Mouse (Mus musculus) lung, embryonic 15.5 days (tissue): ENCODE data around the gene Tfeb. TPM values are rescaled to one million over a fixed set of nuclear protein-coding genes. Genes with fewer than 3 reads are reported as not detected.

Experiments
- ATAC-seq: fragments of 200-750 bp; cut with Nextera tagmentation; 2 replicates; pipeline ENCODE4 v1.8.0; 2017; ENCODE audit warnings: moderate number of reproducible peaks, borderline replicate concordance; ENCODE audit not compliant: low FRiP score, low TSS enrichment; ENCODE audit errors: extremely low read depth
- H3K27ac ChIP-seq: fragments of 300-500 bp; sonication (generic); 2 replicates; pipeline ENCODE4 v1.5.1; 2015; ENCODE audit warnings: moderate library complexity, mild to moderate bottlenecking, inconsistent platforms
- H3K27me3 ChIP-seq: fragments of 300-500 bp; sonication (generic); 2 replicates; pipeline ENCODE4 v1.6.1; 2015; ENCODE audit warnings: inconsistent platforms
- H3K36me3 ChIP-seq: fragments of 300-500 bp; sonication (generic); 2 replicates; pipeline ENCODE4 v1.6.1; 2015; ENCODE audit warnings: inconsistent platforms
- H3K4me1 ChIP-seq: fragments of 300-500 bp; sonication (generic); 2 replicates; pipeline ENCODE4 v1.6.1; 2015; ENCODE audit warnings: inconsistent platforms
- H3K4me2 ChIP-seq: fragments of 300-500 bp; sonication (generic); 2 replicates; pipeline ENCODE4 v1.6.1; 2015; ENCODE audit warnings: inconsistent platforms, mild to moderate bottlenecking, moderate library complexity
- H3K4me3 ChIP-seq: fragments of 300-500 bp; sonication (generic); 2 replicates; pipeline ENCODE4 v1.5.1; 2015; ENCODE audit warnings: mild to moderate bottlenecking, inconsistent platforms
- H3K9ac ChIP-seq: fragments of 300-500 bp; sonication (generic); 2 replicates; pipeline ENCODE4 v1.6.1; 2015; ENCODE audit warnings: inconsistent platforms
- H3K9me3 ChIP-seq: fragments of 300-500 bp; sonication (generic); 2 replicates; pipeline ENCODE4 v1.6.1; 2016; ENCODE audit warnings: inconsistent platforms
- WGBS: fragments of 180-500 bp; shearing (Covaris S2); methylation state at CpG from one replicate; pipeline ENCODE4 v1.1.7; 2015; 5-methylcytosine and 5-hydroxymethylcytosine counted together
- polyA plus RNA-seq: library from polyadenylated mRNA; unstranded; fragments of >200 nt; fragmentation: Nextera tagmentation; extraction: Ambion mirVana; gene quantifications from 2 replicates; pipeline ENCODE4 v1.2.1, GENCODE M21; 2015

Tfeb gene
- polyA plus RNA-seq, 1 experiment from 2014 or later = 14.7 TPM

- no peak overlapping the region for H3K4me2 ChIP-seq
- no peak overlapping the region for H3K9ac ChIP-seq
- no peak overlapping the region for H3K27ac ChIP-seq
- WGBS = 53% methylated on average over 3 of the region's 3 CpGs
- no peak for ATAC-seq
- H3K27me3 ChIP-seq = no peaks in the 10 kb centered on the region
- H3K4me3 ChIP-seq = no peak overlapping the region
- no peaks in the 10 kb centered on the region for H3K4me1 ChIP-seq
- no peaks in the 10 kb centered on the region for H3K9me3 ChIP-seq
- H3K36me3 ChIP-seq = no peaks in the 10 kb centered on the region
Measured at GRCm38 (mm10) chr17:47715037-47715436, 21.8 kb upstream of the Tfeb start.

GRCm38 (mm10) chr17:47721183-47721582 lies 15.6 kb upstream of the Tfeb start:
- Histone ChIP-seq H3K4me2 (no peak overlapping the region), H3K4me1 (no peaks in the 10 kb centered on the region), H3K4me3 (no peak overlapping the region), H3K9ac (no peak overlapping the region), H3K27ac (no peak overlapping the region), H3K27me3 (no peaks in the 10 kb centered on the region), H3K9me3 (no peaks in the 10 kb centered on the region), H3K36me3 (no peaks in the 10 kb centered on the region)
- WGBS = 68% methylated on average over 4 of the region's 4 CpGs
- ATAC-seq = no peak

GRCm38 (mm10) chr17:47726566-47726965 lies 10.3 kb upstream of the Tfeb start, which contains the start of gene Pgc:
Pgc (plus strand) TSS chr17:47726842.
- no peak for ATAC-seq
- Histone ChIP-seq H3K9ac (no peak within 1 kb of the TSS), H3K27me3 (no peaks in the 10 kb centered on the region), H3K4me3 (no peak within 1 kb of the TSS), H3K4me2 (no peak within 1 kb of the TSS; the same call in 1 of the 2 replicates), H3K36me3 (no peaks in the 10 kb centered on the region), H3K9me3 (no peaks in the 10 kb centered on the region), H3K27ac (no peak within 1 kb of the TSS), H3K4me1 (0 out of 2 replicates have a peak, but pooled peaks cover 3% of the 10 kb centered on the region)
- WGBS = 53% methylated on average over 11 of the region's 11 CpGs

GRCm38 (mm10) chr17:47730633-47731575 lies 5.9 kb upstream of the Tfeb start:
- peak; percentile 36; the same call in 1 of the 2 replicates for ATAC-seq
- H3K4me2 ChIP-seq = no peak overlapping the region
- no peak overlapping the region for H3K4me3 ChIP-seq
- H3K4me1 ChIP-seq = 0 out of 2 replicates have a peak, but pooled peaks cover 3% of the 10 kb centered on the region
- no peaks in the 10 kb centered on the region for H3K27me3 ChIP-seq
- H3K36me3 ChIP-seq = no peaks in the 10 kb centered on the region
- H3K9me3 ChIP-seq = no peaks in the 10 kb centered on the region
- H3K27ac ChIP-seq = no peak overlapping the region
- no peak overlapping the region for H3K9ac ChIP-seq
- WGBS = 50% methylated on average over 24 of the region's 24 CpGs

GRCm38 (mm10) chr17:47735553-47736100 lies 1.2 kb upstream of the Tfeb start:
- Histone ChIP-seq H3K9ac (no peak overlapping the region), H3K4me2 (no peak overlapping the region), H3K4me3 (no peak overlapping the region), H3K27me3 (peaks cover 7% of the 10 kb centered on the region; the same call in 1 of the 2 replicates), H3K4me1 (peaks cover 22% of the 10 kb centered on the region), H3K36me3 (no peaks in the 10 kb centered on the region), H3K27ac (no peak overlapping the region), H3K9me3 (no peaks in the 10 kb centered on the region)
- 60% methylated on average over 14 of the region's 14 CpGs for WGBS
- ATAC-seq = no peak

- no peaks in the 10 kb centered on the region for H3K36me3 ChIP-seq
- peak overlapping the region; percentile 99 for H3K4me2 ChIP-seq
- peaks cover 21% of the 10 kb centered on the region for H3K4me1 ChIP-seq
- peak; percentile 92 for ATAC-seq
- peak overlapping the region; percentile 86 for H3K4me3 ChIP-seq
- peaks cover 7% of the 10 kb centered on the region; the same call in 1 of the 2 replicates for H3K27me3 ChIP-seq
- H3K9me3 ChIP-seq = no peaks in the 10 kb centered on the region
- peak overlapping the region; percentile 68 for H3K9ac ChIP-seq
- 3% methylated on average over 38 of the region's 60 CpGs for WGBS
- peak overlapping the region; percentile 80 for H3K27ac ChIP-seq
Measured at GRCm38 (mm10) chr17:47737271-47738065, 638 bp downstream of the Tfeb start.

GRCm38 (mm10) chr17:47738066-47738878 lies 1.4 kb downstream of the Tfeb start:
- Histone ChIP-seq H3K27me3 (peaks cover 7% of the 10 kb centered on the region; the same call in 1 of the 2 replicates), H3K36me3 (no peaks in the 10 kb centered on the region), H3K9me3 (no peaks in the 10 kb centered on the region), H3K4me1 (peaks cover 21% of the 10 kb centered on the region), H3K27ac (peak overlapping the region; percentile 45), H3K4me3 (peak overlapping the region; percentile 86), H3K9ac (peak overlapping the region; percentile 68), H3K4me2 (peak overlapping the region; percentile 99)
- ATAC-seq = peak; percentile 25
- under 1% methylated on average over 51 of the region's 61 CpGs for WGBS

GRCm38 (mm10) chr17:47738879-47739798 lies 2.3 kb downstream of the Tfeb start:
- no peak for ATAC-seq
- H3K4me1 ChIP-seq = peaks cover 21% of the 10 kb centered on the region
- H3K9ac ChIP-seq = peak overlapping the region; percentile 68; the same call in 1 of the 2 replicates
- H3K9me3 ChIP-seq = no peaks in the 10 kb centered on the region
- peaks cover 7% of the 10 kb centered on the region; the same call in 1 of the 2 replicates for H3K27me3 ChIP-seq
- H3K4me3 ChIP-seq = peak overlapping the region; percentile 86
- 13% methylated on average over 20 of the region's 20 CpGs for WGBS
- no peaks in the 10 kb centered on the region for H3K36me3 ChIP-seq
- peak overlapping the region; percentile 99 for H3K4me2 ChIP-seq
- H3K27ac ChIP-seq = 0 out of 2 replicates have a peak overlapping the region, but pooled peaks have one; percentile 45

- WGBS = 78% methylated on average over 2 of the region's 2 CpGs
- Histone ChIP-seq H3K27ac (no peak overlapping the region), H3K9me3 (no peaks in the 10 kb centered on the region), H3K4me3 (no peak overlapping the region), H3K36me3 (no peaks in the 10 kb centered on the region), H3K4me2 (no peak overlapping the region), H3K9ac (no peak overlapping the region), H3K4me1 (peaks cover 21% of the 10 kb centered on the region), H3K27me3 (peaks cover 7% of the 10 kb centered on the region; the same call in 1 of the 2 replicates)
- no peak for ATAC-seq
Measured at GRCm38 (mm10) chr17:47740186-47740585, 3.4 kb downstream of the Tfeb start.
